Mouse (Mus musculus): ENCODE data around the gene H2-Q1.
"Not testable (repeated sequence)": the region's sequence is repeated elsewhere in the genome, so short reads cannot be mapped to it uniquely, and the experiment has no call there.

GRCm38 (mm10) chr17:35295796-35296195, 24.4 kb upstream of the H2-Q1 start:
- TF ChIP-seq CTCF (IDR thresholded peaks at IDR 0.05; ENCODE audit: low read depth, low read length) = peak; percentile 77
- TF ChIP-seq POLR2A (IDR thresholded peaks at IDR 0.05; ENCODE audit: borderline replicate concordance, low read depth, low read length) = not testable (repeated sequence)

Measured in bone marrow macrophage, adult 2 months (primary cell).